Mouse (Mus musculus): ENCODE data around the gene Gm2a.
A peak's percentile ranks its signal among the peaks of the same experiment; 100 is the strongest.

Gene Gm2a

DNA sequence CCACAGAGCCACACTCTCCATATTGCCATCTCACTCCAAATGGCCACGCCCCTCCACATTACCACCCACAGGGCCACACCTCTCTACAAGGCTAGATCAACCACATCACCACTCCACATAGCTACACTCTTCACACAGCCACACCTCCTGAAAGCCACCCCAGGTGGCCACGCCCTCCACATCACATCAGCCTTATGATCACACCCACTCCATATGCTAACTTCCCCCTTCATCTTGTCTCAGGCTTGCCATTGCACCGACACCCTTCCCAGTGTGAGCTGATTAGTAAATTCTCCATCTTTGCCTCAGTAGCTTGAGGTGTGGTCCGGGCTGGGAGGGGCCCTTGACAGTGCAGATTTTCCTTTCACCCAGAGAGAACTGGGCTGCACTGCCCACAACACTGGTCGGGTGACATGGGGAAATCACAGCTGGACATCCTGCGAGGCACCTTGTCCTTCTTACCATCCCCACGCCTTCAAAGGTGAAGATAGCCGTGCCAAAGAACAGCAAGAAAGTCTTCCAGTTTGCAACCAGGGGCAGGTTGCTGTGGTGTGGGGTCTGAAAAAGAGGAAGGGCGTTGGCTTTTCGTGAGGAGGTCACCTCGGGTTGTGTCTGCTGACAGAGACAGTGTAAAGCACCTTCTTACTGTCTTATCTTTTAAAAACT lies 33.3 kb downstream of the Gm2a start:
- DNase-seq (ENCODE audit: low read depth, low spot score) = no peak

GRCm38 (mm10) chr11:55131946-55132345 lies 34.0 kb downstream of the Gm2a start:
- no peak for DNase-seq (ENCODE audit: low read depth, low spot score)

DNA sequence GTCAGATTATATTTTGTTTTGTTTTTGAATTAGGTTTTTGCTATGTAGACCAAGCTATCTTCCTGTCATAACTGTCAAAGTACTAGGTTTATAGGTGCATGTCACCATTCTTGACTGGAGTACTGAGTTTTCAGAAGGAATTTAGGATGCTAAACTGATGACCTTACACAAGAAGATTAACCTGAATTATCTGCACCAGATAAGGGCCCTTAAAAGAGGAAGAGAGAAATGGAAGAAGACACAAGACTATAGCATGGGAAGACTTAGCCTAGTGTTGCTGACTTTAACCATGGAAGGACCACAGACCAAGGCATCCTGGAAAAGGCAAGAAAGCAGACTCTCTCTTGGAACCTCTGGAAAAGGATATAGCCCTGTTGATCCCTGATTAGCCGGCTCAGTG lies 35.3 kb downstream of the Gm2a start:
- no peak for DNase-seq (ENCODE audit: low read depth, low spot score)

GRCm38 (mm10) chr11:55134407-55134806 lies 36.5 kb downstream of the Gm2a start:
- no peak for DNase-seq (ENCODE audit: low read depth, low spot score)

DNA sequence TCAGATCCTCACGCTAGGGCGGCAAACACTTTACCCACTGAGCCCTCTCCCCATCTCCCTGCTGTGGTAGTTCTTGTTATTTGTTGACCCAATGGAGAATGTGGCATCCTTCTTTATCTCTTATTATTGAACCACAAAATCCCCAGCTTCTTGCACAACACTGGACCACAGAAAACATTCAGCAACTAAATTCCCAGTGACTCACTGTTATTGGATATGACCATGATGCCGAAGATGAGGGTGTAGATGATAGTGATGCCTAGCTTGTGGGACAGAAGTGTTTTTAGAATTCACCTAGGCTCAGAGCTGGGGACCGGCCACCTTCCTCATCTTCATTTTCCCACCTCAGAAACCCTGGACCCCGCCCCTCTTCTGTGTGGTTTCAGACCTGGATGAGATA lies 37.0 kb downstream of the Gm2a start:
- DNase-seq (ENCODE audit: low read depth, low spot score) = no peak

DNA sequence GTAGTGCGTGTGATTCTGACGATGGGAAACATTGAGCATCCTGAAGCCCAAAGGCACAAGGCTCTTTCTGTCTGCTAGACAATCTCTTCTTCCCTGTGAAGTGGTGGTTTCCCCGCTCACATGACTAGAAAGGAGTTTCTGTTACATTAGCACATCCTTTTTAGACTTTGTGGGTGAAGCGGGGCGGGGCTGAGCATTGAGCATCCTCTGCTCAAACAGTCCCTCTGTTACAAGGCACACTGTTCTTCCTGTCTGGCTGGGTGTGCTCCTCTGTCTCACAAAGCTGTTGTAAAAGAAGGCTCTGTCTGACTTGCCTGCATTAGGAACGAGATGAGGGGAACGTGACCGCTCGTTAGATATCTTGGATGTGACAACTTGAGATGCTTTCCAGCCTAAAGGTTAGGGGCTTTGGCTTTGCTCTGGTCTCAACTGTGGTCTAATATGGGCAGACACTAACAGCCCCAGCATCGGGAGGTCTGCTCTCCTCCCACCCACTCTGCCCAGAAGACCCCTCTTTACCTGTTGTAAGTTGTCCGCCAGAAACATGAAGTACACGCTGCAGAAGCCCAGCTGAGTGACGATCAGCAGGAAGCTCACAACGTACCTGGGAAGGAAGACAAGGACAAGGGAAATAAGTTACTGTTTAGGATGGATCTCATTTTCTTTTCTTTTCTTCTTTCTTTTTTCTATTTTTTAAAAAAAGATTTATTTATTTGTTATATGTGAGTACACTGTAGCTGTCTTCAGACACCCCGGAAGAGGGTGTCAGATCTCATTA lies 39.0 kb downstream of the Gm2a start:
- DNase-seq (ENCODE audit: low read depth, low spot score) = peak; percentile 12

GRCm38 (mm10) chr11:55137646-55138045 lies 39.7 kb downstream of the Gm2a start:
- no peak for DNase-seq (ENCODE audit: low read depth, low spot score)

- no peak for DNase-seq (ENCODE audit: low read depth, low spot score)
Measured at GRCm38 (mm10) chr11:55141502-55141901, 43.6 kb downstream of the Gm2a start.

DNA sequence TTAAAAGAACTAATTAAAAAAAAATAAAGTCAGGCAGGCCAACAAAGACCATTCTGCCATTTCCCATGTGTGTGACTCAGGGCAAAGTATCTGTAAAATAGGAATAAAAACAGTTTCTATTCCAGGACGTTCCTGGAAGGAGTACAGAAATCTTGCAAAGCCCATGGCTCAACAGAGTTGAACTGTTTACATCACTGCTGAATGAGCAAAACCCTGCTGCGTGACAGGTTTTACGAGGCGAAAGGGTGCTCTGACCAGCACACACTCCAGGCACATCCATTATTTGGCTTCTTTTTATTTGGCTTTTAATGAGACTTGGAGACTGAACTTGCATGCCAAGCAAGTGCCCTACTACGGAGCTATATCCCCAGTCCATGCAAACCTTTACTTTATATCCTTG lies 46.1 kb downstream of the Gm2a start:
- no peak for DNase-seq (ENCODE audit: low read depth, low spot score)

DNA sequence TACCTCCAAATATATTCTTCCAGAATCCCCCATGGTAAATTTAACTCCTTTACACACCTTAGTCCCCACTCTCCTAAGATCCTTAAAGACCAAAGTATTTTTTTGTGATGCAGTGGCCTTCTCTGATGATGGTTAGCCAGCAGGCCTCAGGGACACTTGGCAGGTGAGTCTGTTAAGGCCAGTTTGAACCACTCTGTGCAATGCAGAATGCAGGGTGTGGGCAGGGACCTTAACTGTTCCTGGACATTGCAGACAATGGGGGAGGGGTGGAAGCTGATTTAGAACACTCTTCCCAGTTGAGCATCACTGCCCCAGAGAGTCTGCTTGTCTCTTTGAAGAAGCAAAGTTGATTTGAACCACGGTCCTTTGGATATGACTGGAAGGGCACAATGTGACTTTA lies 48.9 kb downstream of the Gm2a start:
- no peak for DNase-seq (ENCODE audit: low read depth, low spot score)

GRCm38 (mm10) chr11:55147423-55147822 lies 49.5 kb downstream of the Gm2a start:
- no peak for DNase-seq (ENCODE audit: low read depth, low spot score)

DNA sequence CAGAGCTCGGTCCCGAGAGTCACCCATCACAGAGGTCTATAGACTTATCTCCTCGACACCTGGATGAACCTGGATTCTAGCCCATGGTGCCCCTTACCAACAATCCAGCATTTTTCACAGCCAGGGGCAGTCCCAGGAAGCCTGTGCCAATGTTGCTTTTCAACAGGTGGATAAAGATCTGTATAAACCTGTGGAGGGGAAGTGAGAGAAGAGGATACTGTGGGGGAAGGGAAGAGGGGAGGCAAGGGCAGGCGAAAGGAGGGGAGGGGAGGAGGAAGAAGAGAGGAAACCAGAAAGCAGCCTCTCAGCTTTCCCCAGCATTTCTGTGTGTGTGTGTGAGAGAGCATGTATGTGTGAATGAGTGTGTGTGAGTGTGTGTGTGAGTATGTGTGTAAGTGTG lies 50.5 kb downstream of the Gm2a start:
- no peak for DNase-seq (ENCODE audit: low read depth, low spot score)

- DNase-seq (ENCODE audit: low read depth, low spot score) = no peak
Measured at GRCm38 (mm10) chr11:55151608-55152007, 53.7 kb downstream of the Gm2a start, which contains the start of gene Slc36a3. TSS of gene Slc36a3 (minus strand) at chr11:55151708.

DNA sequence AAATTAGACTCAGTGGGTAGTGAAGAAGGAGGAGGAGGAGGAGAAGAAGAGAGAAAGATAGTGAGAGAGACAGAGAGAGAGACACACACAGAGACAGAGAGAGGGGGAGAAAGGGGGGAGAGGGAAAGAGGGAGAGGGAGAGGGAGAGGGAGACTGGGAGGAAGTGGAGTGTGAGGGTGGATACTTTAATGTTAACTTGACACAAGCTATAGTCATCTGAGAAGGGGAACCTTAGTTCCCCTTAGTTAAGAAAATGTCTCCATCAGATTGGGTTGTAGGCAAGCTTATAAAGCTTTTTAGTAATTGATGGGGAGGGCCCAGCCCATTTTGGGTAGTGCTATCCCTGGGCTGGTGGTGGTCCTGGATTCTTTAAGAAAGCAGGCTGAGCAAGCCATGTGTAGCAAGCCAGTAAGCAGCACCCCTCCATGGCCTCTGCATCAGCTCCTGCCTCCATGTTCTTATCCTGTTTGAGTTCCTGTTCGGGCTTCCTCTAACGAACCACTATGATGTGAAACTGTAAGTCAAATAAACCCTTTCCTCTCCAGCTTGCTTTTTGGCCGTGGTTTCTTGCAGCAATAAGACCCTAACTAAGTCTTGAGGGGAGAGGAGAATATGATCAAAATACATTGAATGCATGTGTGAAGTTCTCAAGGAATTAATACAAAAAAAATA lies 56.6 kb downstream of the Gm2a start:
- no peak for DNase-seq (ENCODE audit: low read depth, low spot score)

DNA sequence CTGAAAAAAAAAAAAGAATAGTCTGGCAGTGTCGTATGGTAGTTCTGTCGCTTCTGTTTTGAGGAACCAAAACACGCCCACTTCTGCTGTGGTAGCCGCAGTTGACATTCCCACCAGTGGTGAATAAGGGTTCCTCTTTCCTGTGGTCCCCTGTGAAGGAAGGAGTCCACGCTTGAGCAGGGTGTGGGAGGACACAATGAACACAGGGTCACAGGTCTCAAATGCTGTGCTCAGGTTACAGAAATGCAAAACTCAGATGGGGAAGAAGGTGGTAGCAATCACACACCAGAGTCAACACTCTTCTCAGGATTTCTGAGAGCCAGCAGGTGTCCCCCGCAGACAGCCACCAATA lies 57.1 kb downstream of the Gm2a start:
- DNase-seq (ENCODE audit: low read depth, low spot score) = peak; percentile 42

GRCm38 (mm10) chr11:55158785-55159359 lies 61.0 kb downstream of the Gm2a start:
- peak; percentile 67 for DNase-seq (ENCODE audit: low read depth, low spot score)
